Mouse (Mus musculus) midbrain, embryonic 10.5 days (tissue): Measurements from ENCODE around the gene Il21r. TPM values are rescaled to one million over a fixed set of nuclear protein-coding genes. Genes with fewer than 3 reads are reported as not detected.

Experiments used
- DNase-seq: peaks from one replicate; pipeline ENCODE4 v3.0.0-alpha.2; 2017; ENCODE audit warnings: low spot score
- H3K27ac ChIP-seq: fragments of 300-500 bp; sonication (generic); replicated peaks from 2 replicates; pipeline ENCODE4 v1.5.1; 2016; ENCODE audit warnings: mild to moderate bottlenecking
- H3K27me3 ChIP-seq: fragments of 300-500 bp; sonication (generic); 2 replicates; pipeline ENCODE4 v1.6.1; 2016; ENCODE audit warnings: low read depth, mild to moderate bottlenecking; ENCODE audit not compliant: poor library complexity, severe bottlenecking
- H3K36me3 ChIP-seq: fragments of 300-500 bp; sonication (generic); 2 replicates; pipeline ENCODE4 v1.6.1; 2016; ENCODE audit warnings: mild to moderate bottlenecking, moderate library complexity
- H3K4me1 ChIP-seq: fragments of 300-500 bp; sonication (generic); 2 replicates; pipeline ENCODE4 v1.6.1; 2016
- H3K4me3 ChIP-seq: fragments of 300-500 bp; sonication (generic); 2 replicates; pipeline ENCODE4 v1.5.1; 2016; ENCODE audit warnings: mild to moderate bottlenecking, moderate library complexity
- H3K9me3 ChIP-seq: fragments of 300-500 bp; sonication (generic); replicated peaks from 2 replicates; pipeline ENCODE4 v1.6.1; 2016; ENCODE audit warnings: mild to moderate bottlenecking
- WGBS: fragments of 180-500 bp; shearing (Covaris S2); methylation state at CpG from one replicate; pipeline ENCODE4 v1.1.7; 2016; 5-methylcytosine and 5-hydroxymethylcytosine counted together
- polyA plus RNA-seq: library from polyadenylated mRNA; unstranded; fragments of >200 nt; fragmentation: Nextera tagmentation; extraction: Ambion mirVana; gene quantifications from 2 replicates; pipeline ENCODE4 v1.2.1, GENCODE M21; 2016

Gene Il21r
- polyA plus RNA-seq, 1 experiment from 2014 or later = 0.53 TPM

GRCm38 (mm10) chr7:125608183-125608688 is 5.0 kb downstream of the Il21r start:
- DNase-seq = no peak
- Histone ChIP-seq H3K4me1 (no peaks in the 10 kb centered on the region), H3K4me3 (no peak overlapping the region), H3K27me3 (no peaks in the 10 kb centered on the region), H3K36me3 (no peaks in the 10 kb centered on the region), H3K27ac (no peak overlapping the region), H3K9me3 (0 out of 2 replicates have a peak, but pooled peaks cover 5% of the 10 kb centered on the region)
- WGBS = 83% methylated on average over 4 of the region's 4 CpGs

- Histone ChIP-seq H3K4me3 (no peak overlapping the region), H3K36me3 (no peaks in the 10 kb centered on the region), H3K9me3 (0 out of 2 replicates have a peak, but pooled peaks cover 5% of the 10 kb centered on the region), H3K27ac (no peak overlapping the region), H3K27me3 (no peaks in the 10 kb centered on the region), H3K4me1 (peaks cover 5% of the 10 kb centered on the region; the same call in 1 of the 2 replicates)
- no peak for DNase-seq
- WGBS = 88% methylated on average over 5 of the region's 5 CpGs
Observed at GRCm38 (mm10) chr7:125613579-125613978, 10.3 kb downstream of the Il21r start.

- no peak overlapping the region for H3K4me3 ChIP-seq
- H3K36me3 ChIP-seq = no peaks in the 10 kb centered on the region
- no peak for DNase-seq
- peaks cover 5% of the 10 kb centered on the region; the same call in 1 of the 2 replicates for H3K4me1 ChIP-seq
- WGBS = 87% methylated on average over 7 of the region's 7 CpGs
- no peaks in the 10 kb centered on the region for H3K9me3 ChIP-seq
- no peaks in the 10 kb centered on the region for H3K27me3 ChIP-seq
- no peak overlapping the region for H3K27ac ChIP-seq
Observed at GRCm38 (mm10) chr7:125615453-125615852, 12.2 kb downstream of the Il21r start.

GRCm38 (mm10) chr7:125618016-125618415 is 14.8 kb downstream of the Il21r start:
- no peaks in the 10 kb centered on the region for H3K36me3 ChIP-seq
- peaks cover 5% of the 10 kb centered on the region; the same call in 1 of the 2 replicates for H3K4me1 ChIP-seq
- no peak overlapping the region for H3K27ac ChIP-seq
- 87% methylated on average over 7 of the region's 7 CpGs for WGBS
- no peak overlapping the region for H3K4me3 ChIP-seq
- DNase-seq = no peak
- H3K9me3 ChIP-seq = no peaks in the 10 kb centered on the region
- no peaks in the 10 kb centered on the region for H3K27me3 ChIP-seq

GRCm38 (mm10) chr7:125620077-125620476 is 16.8 kb downstream of the Il21r start:
- H3K36me3 ChIP-seq = no peaks in the 10 kb centered on the region
- H3K27me3 ChIP-seq = no peaks in the 10 kb centered on the region
- H3K4me3 ChIP-seq = no peak overlapping the region
- no peak for DNase-seq
- H3K4me1 ChIP-seq = peaks cover 9% of the 10 kb centered on the region; the same call in 1 of the 2 replicates
- WGBS = 84% methylated on average over 4 of the region's 4 CpGs
- H3K9me3 ChIP-seq = no peaks in the 10 kb centered on the region
- H3K27ac ChIP-seq = no peak overlapping the region

- Histone ChIP-seq H3K27me3 (no peaks in the 10 kb centered on the region), H3K4me3 (no peak overlapping the region), H3K27ac (no peak overlapping the region), H3K9me3 (no peaks in the 10 kb centered on the region), H3K4me1 (peaks cover 8% of the 10 kb centered on the region; the same call in 1 of the 2 replicates), H3K36me3 (no peaks in the 10 kb centered on the region)
- WGBS = 77% methylated on average over 7 of the region's 7 CpGs
- DNase-seq = no peak
Observed at GRCm38 (mm10) chr7:125622741-125623685, 19.8 kb downstream of the Il21r start.

GRCm38 (mm10) chr7:125625219-125625618 is 22.0 kb downstream of the Il21r start:
- H3K27me3 ChIP-seq = no peaks in the 10 kb centered on the region
- H3K36me3 ChIP-seq = no peaks in the 10 kb centered on the region
- H3K27ac ChIP-seq = no peak overlapping the region
- H3K9me3 ChIP-seq = 0 out of 2 replicates have a peak, but pooled peaks cover 3% of the 10 kb centered on the region
- H3K4me1 ChIP-seq = peaks cover 8% of the 10 kb centered on the region; the same call in 1 of the 2 replicates
- H3K4me3 ChIP-seq = no peak overlapping the region
- WGBS = 71% methylated on average over 4 of the region's 4 CpGs
- DNase-seq = no peak

- 66% methylated on average over 7 of the region's 7 CpGs for WGBS
- Histone ChIP-seq H3K36me3 (no peaks in the 10 kb centered on the region), H3K9me3 (0 out of 2 replicates have a peak, but pooled peaks cover 3% of the 10 kb centered on the region), H3K4me1 (peaks cover 8% of the 10 kb centered on the region; the same call in 1 of the 2 replicates), H3K27me3 (no peaks in the 10 kb centered on the region), H3K4me3 (no peak overlapping the region), H3K27ac (no peak overlapping the region)
- DNase-seq = no peak
Observed at GRCm38 (mm10) chr7:125625829-125626228, 22.6 kb downstream of the Il21r start.

- 0 out of 2 replicates have a peak, but pooled peaks cover 3% of the 10 kb centered on the region for H3K9me3 ChIP-seq
- H3K27me3 ChIP-seq = no peaks in the 10 kb centered on the region
- no peak for DNase-seq
- H3K27ac ChIP-seq = no peak overlapping the region
- peaks cover 13% of the 10 kb centered on the region for H3K4me1 ChIP-seq
- 72% methylated on average over 4 of the region's 4 CpGs for WGBS
- no peak overlapping the region for H3K4me3 ChIP-seq
- no peaks in the 10 kb centered on the region for H3K36me3 ChIP-seq
Observed at GRCm38 (mm10) chr7:125630317-125630716, 27.1 kb downstream of the Il21r start.

GRCm38 (mm10) chr7:125630989-125631388 is 27.8 kb downstream of the Il21r start:
- Histone ChIP-seq H3K9me3 (0 out of 2 replicates have a peak, but pooled peaks cover 3% of the 10 kb centered on the region), H3K27ac (no peak overlapping the region), H3K27me3 (no peaks in the 10 kb centered on the region), H3K4me3 (no peak overlapping the region), H3K4me1 (peaks cover 10% of the 10 kb centered on the region), H3K36me3 (no peaks in the 10 kb centered on the region)
- DNase-seq = no peak
- 76% methylated on average over 3 of the region's 3 CpGs for WGBS

- H3K9me3 ChIP-seq = no peaks in the 10 kb centered on the region
- no peaks in the 10 kb centered on the region for H3K27me3 ChIP-seq
- H3K36me3 ChIP-seq = peaks cover 32% of the 10 kb centered on the region
- peaks cover 14% of the 10 kb centered on the region for H3K4me1 ChIP-seq
- DNase-seq = no peak
- WGBS = 87% methylated on average over 8 of the region's 8 CpGs
- H3K4me3 ChIP-seq = no peak overlapping the region
- H3K27ac ChIP-seq = no peak overlapping the region
Observed at GRCm38 (mm10) chr7:125637220-125638140, 34.3 kb downstream of the Il21r start.

- WGBS = 84% methylated on average over 6 of the region's 6 CpGs
- H3K4me3 ChIP-seq = no peak overlapping the region
- H3K27ac ChIP-seq = no peak overlapping the region
- peaks cover 41% of the 10 kb centered on the region for H3K36me3 ChIP-seq
- peaks cover 12% of the 10 kb centered on the region for H3K4me1 ChIP-seq
- no peaks in the 10 kb centered on the region for H3K27me3 ChIP-seq
- no peaks in the 10 kb centered on the region for H3K9me3 ChIP-seq
- no peak for DNase-seq
Observed at GRCm38 (mm10) chr7:125638376-125638775, 35.1 kb downstream of the Il21r start.
